Mouse (Mus musculus) frontal cortex, postnatal 25 days (tissue): ENCODE data around the gene Gpx3.
"Not testable (repeated sequence)": the region's sequence is repeated elsewhere in the genome, so short reads cannot be mapped to it uniquely, and the experiment has no call there.

Experiments used
- DNase-seq, 2 experiments: peaks; one replicate each; pipeline ENCODE4 v3.0.0; 2022; ENCODE audit warnings: low spot score in 2 of 2

Gpx3 gene

GRCm38 (mm10) chr11:54939501-54939900 is 37.2 kb downstream of the Gpx3 start:
- no peak for DNase-seq

DNA sequence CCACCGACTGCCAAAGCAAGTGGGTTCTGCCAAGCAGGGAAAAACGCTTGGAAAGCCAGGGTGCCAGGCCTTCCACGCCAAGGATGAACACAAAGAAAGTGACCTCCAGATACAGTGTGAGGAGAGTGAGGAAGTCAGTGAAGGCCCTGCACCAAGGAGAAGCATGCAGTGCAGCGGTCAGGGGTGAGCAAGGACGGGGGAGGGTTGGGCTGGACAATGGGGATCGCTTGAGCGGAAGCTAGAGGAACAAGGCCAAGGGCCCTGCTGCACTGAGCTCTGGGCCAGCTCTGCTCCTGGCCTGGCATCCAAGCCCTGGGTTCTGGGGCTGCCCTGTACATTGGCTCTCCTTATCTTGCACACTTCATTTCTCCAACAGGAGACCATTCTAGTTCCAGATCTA is 37.8 kb downstream of the Gpx3 start:
- DNase-seq: no peak

GRCm38 (mm10) chr11:54944702-54945101 is 42.4 kb downstream of the Gpx3 start:
- no peak for DNase-seq

DNA sequence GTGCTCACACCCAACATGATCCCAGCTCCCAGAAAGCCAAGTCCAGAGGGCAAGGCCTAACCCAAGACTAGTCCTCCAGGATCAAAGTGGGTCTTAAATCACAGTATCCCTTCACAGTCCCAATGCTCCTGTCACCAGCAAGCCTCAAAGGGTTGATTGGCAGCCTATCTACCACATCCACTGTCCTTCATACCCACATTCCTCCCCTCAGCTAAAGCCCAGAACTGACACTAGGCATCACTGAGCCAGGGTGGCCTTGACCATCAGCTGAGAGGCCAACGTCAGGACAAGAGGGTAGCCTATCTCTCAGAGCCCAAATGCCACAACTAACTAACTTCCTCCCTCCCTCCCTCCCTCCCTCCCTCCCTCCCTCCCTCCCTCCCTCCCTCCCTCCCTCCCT is 47.5 kb downstream of the Gpx3 start:
- no peak for DNase-seq

GRCm38 (mm10) chr11:54950684-54951083 is 48.4 kb downstream of the Gpx3 start:
- DNase-seq: no peak

- no peak for DNase-seq
These were observed 50.4 kb downstream of the Gpx3 start for GRCm38 (mm10) chr11:54952651-54953050.

- DNase-seq: no peak
These were observed 51.8 kb downstream of the Gpx3 start for GRCm38 (mm10) chr11:54953993-54954446.

DNA sequence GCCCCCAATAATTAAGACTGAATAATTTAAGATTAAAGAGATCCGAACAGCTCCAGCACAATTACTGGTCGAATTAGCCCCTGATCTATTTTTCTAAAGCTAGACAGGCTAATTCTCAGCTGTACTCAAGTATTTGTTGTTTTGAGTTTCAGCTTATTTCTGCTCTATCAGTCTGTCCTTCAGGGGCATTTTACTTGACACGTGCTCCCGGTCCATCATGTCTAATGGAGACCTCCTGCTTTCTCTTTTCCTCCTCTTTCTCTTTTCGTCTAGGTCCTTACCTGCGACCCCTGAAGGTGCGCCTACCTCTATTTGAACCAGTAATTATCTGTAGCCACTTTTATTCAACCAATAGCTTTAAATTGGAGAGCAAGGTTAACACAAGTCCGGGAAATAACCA is 52.5 kb downstream of the Gpx3 start:
- no peak for DNase-seq

DNA sequence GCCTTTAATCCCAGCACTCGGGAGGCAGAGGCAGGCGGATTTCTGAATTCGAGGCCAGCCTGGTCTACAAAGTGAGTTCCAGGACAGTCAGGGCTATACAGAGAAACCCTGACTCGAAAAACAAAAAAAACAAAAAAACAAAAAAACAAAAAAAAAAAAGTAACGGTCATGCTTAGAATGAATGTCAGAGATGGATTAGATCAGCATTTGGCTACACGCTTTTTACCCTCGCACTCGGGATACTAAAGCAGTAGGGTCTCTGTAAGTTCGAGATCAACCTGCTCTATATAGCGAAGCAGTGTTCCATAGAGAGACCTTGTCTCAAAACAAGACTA is 53.1 kb downstream of the Gpx3 start:
- not testable (repeated sequence) for DNase-seq

GRCm38 (mm10) chr11:54955735-54956480 is 53.7 kb downstream of the Gpx3 start:
- DNase-seq: peak; percentile 98 to 99

DNA sequence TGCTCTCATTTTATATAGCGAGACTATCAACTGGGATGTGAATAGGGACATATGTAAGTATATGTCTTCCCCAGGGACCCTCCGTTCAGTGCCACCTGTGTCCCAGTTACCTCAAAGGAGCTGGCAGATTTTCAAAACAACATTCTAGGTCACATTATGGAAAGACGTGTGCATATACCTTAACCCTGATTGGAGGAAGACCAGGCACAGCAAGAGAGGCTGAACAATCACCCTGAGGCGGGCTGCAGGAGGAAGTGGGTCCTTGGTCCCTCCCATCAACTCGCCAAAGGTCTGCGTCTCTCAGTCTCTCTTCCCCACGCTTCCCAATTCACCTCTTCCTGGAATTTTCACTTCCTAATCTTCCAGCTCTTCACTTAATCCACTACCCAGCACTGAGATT is 54.7 kb downstream of the Gpx3 start:
- no peak for DNase-seq

DNA sequence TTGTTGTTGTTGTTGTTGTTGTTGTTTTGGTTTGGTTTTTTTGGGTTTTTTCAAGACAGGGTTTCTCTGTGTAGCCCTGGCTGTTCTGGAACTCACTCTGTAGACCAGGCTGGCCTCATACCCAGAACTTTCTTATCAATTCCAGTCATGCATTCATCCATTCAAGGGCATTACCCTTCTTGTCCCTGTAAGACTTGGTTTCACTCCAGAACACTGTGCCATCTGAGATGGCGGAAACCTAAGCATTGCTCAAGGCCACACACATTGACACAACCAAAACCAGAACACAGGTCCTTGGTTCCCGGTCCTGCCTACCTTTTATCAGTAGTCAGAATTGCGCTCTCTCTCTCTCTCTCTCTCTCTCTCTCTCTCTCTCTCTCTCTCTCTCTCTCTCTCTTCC is 55.5 kb downstream of the Gpx3 start:
- DNase-seq: not testable (repeated sequence)

GRCm38 (mm10) chr11:54958571-54959073 is 56.4 kb downstream of the Gpx3 start:
- DNase-seq: no peak
